Mouse (Mus musculus) C2C12 (cell line): ENCODE measurements around the gene Cryab. TPM values are rescaled to one million over a fixed set of nuclear protein-coding genes. Genes with fewer than 3 reads are reported as not detected.

Experiments
- H3K27me3 ChIP-seq: one replicate; pipeline ENCODE4 v1.6.1; 2011; ENCODE audit not compliant: control insufficient read depth, insufficient read depth, insufficient read length
- H3K36me3 ChIP-seq: one replicate; pipeline ENCODE4 v1.6.1; 2011; ENCODE audit not compliant: control insufficient read depth, insufficient read depth
- H3K4me3 ChIP-seq: one replicate; pipeline ENCODE4 v1.5.1; 2011; ENCODE audit warnings: mild to moderate bottlenecking, control low read depth; ENCODE audit not compliant: poor library complexity, insufficient read depth, severe bottlenecking
- H3K79me2 ChIP-seq: one replicate; pipeline ENCODE4 v1.6.1; 2011; ENCODE audit not compliant: control insufficient read depth, insufficient read depth
- H3K79me3 ChIP-seq: one replicate; pipeline ENCODE4 v1.6.1; 2011; ENCODE audit warnings: low read depth, control low read depth
- H3ac ChIP-seq: one replicate; pipeline ENCODE3; 2011; ENCODE audit warnings: low read depth; ENCODE audit not compliant: control insufficient read depth, insufficient read length
- CEBPB ChIP-seq: IDR thresholded peaks from one replicate; pipeline ENCODE4 v1.6.1; 2011; ENCODE audit warnings: low read depth, mild to moderate bottlenecking, control low read depth, moderate library complexity
- CTCF ChIP-seq: IDR thresholded peaks from one replicate; pipeline ENCODE4 v1.5.1; 2011; ENCODE audit not compliant: control insufficient read depth, insufficient read depth, insufficient read length
- FOSL1 ChIP-seq: IDR thresholded peaks from one replicate; pipeline ENCODE4 v1.8.0; 2011; ENCODE audit warnings: mild to moderate bottlenecking, low read length; ENCODE audit not compliant: poor library complexity, insufficient read depth, severe bottlenecking
- MAX ChIP-seq: IDR thresholded peaks from one replicate; pipeline ENCODE4 v1.6.1; 2011; ENCODE audit warnings: mild to moderate bottlenecking, control low read depth
- MYOD1 ChIP-seq: IDR thresholded peaks from one replicate; pipeline ENCODE4 v1.6.1; 2011; ENCODE audit warnings: low read depth; ENCODE audit not compliant: control insufficient read depth, insufficient read length
- MYOG ChIP-seq: IDR thresholded peaks from one replicate; pipeline ENCODE4 v1.6.1; 2011; ENCODE audit not compliant: control insufficient read depth, insufficient read length; ENCODE audit errors: extremely low read depth
- USF1 ChIP-seq: IDR thresholded peaks from one replicate; pipeline ENCODE4 v1.6.1; 2011; ENCODE audit warnings: low read depth, mild to moderate bottlenecking, control low read depth, moderate library complexity
- polyA plus RNA-seq: library from polyadenylated mRNA; unstranded; fragments of >200 nt; fragmentation: generic; extraction: Trizol; gene quantifications from one replicate; pipeline ENCODE4 v1.2.1, GENCODE M21; 2012; ENCODE audit warnings: missing spikeins

The Cryab gene
- polyA plus RNA-seq, 1 experiment, result 224 TPM

- no peaks in the 10 kb centered on the region for H3K27me3 ChIP-seq
- TF ChIP-seq MYOG, result no peak
- no peak overlapping the region for H3K4me3 ChIP-seq
- H3K79me3 ChIP-seq, result no peaks in the 10 kb centered on the region
- H3ac ChIP-seq, result no peak overlapping the region
- H3K36me3 ChIP-seq, result no peaks in the 10 kb centered on the region
- H3K79me2 ChIP-seq, result no peaks in the 10 kb centered on the region
These were observed 30.1 kb upstream of the Cryab start for GRCm38 (mm10) chr9:50721061-50721460.

GRCm38 (mm10) chr9:50722451-50722911 lies 28.6 kb upstream of the Cryab start:
- TF ChIP-seq USF1, result no peak
- no peak for TF ChIP-seq CEBPB
- TF ChIP-seq MAX, result no peak
- no peak for TF ChIP-seq CTCF
- no peak for TF ChIP-seq MYOD1
- TF ChIP-seq FOSL1, result no peak
- Histone ChIP-seq H3K79me2 (no peaks in the 10 kb centered on the region), H3K79me3 (no peaks in the 10 kb centered on the region), H3K27me3 (no peaks in the 10 kb centered on the region), H3K36me3 (no peaks in the 10 kb centered on the region), H3K4me3 (no peak overlapping the region), H3ac (no peak overlapping the region)

- H3K79me2 ChIP-seq, result no peaks in the 10 kb centered on the region
- H3K27me3 ChIP-seq, result no peaks in the 10 kb centered on the region
- no peak overlapping the region for H3ac ChIP-seq
- H3K79me3 ChIP-seq, result no peaks in the 10 kb centered on the region
- no peak overlapping the region for H3K4me3 ChIP-seq
- H3K36me3 ChIP-seq, result no peaks in the 10 kb centered on the region
- TF ChIP-seq MYOG, result no peak
- TF ChIP-seq MYOD1, result no peak
- TF ChIP-seq FOSL1, result no peak
- no peak for TF ChIP-seq CEBPB
- TF ChIP-seq MAX, result no peak
- no peak for TF ChIP-seq CTCF
- no peak for TF ChIP-seq USF1
These were observed 27.7 kb upstream of the Cryab start for GRCm38 (mm10) chr9:50723406-50723805.

- Histone ChIP-seq H3K36me3 (no peaks in the 10 kb centered on the region), H3K79me2 (no peaks in the 10 kb centered on the region), H3ac (no peak overlapping the region), H3K79me3 (no peaks in the 10 kb centered on the region), H3K4me3 (no peak overlapping the region), H3K27me3 (no peaks in the 10 kb centered on the region)
- TF ChIP-seq MYOD1 (no peak), MYOG (no peak), USF1 (no peak), MAX (no peak), CTCF (no peak), FOSL1 (no peak), CEBPB (no peak)
These were observed 27.0 kb upstream of the Cryab start for GRCm38 (mm10) chr9:50724147-50724546.

- no peaks in the 10 kb centered on the region for H3K27me3 ChIP-seq
- no peak overlapping the region for H3K4me3 ChIP-seq
- no peaks in the 10 kb centered on the region for H3K79me3 ChIP-seq
- TF ChIP-seq CEBPB (no peak), FOSL1 (no peak), MYOG (no peak), CTCF (no peak), MAX (no peak), USF1 (no peak), MYOD1 (no peak)
- H3K79me2 ChIP-seq, result no peaks in the 10 kb centered on the region
- no peaks in the 10 kb centered on the region for H3K36me3 ChIP-seq
- H3ac ChIP-seq, result no peak overlapping the region
These were observed 26.3 kb upstream of the Cryab start for GRCm38 (mm10) chr9:50724661-50725330.

GRCm38 (mm10) chr9:50725921-50726590 lies 25.1 kb upstream of the Cryab start:
- no peaks in the 10 kb centered on the region for H3K79me3 ChIP-seq
- H3K79me2 ChIP-seq, result no peaks in the 10 kb centered on the region
- no peak overlapping the region for H3ac ChIP-seq
- H3K36me3 ChIP-seq, result no peaks in the 10 kb centered on the region
- no peaks in the 10 kb centered on the region for H3K27me3 ChIP-seq
- H3K4me3 ChIP-seq, result no peak overlapping the region
- no peak for TF ChIP-seq USF1
- no peak for TF ChIP-seq MYOG
- TF ChIP-seq CEBPB, result no peak
- TF ChIP-seq MYOD1, result no peak
- TF ChIP-seq FOSL1, result no peak
- no peak for TF ChIP-seq CTCF
